Mouse (Mus musculus): ENCODE measurements around the gene Pnpla2. TPM values are rescaled to one million over a fixed set of nuclear protein-coding genes. Genes with fewer than 3 reads are reported as not detected.
A peak's percentile ranks its signal among the peaks of the same experiment; 100 is the strongest.

The Pnpla2 gene
- polyA plus RNA-seq, 1 experiment, result 27.5 TPM

DNA sequence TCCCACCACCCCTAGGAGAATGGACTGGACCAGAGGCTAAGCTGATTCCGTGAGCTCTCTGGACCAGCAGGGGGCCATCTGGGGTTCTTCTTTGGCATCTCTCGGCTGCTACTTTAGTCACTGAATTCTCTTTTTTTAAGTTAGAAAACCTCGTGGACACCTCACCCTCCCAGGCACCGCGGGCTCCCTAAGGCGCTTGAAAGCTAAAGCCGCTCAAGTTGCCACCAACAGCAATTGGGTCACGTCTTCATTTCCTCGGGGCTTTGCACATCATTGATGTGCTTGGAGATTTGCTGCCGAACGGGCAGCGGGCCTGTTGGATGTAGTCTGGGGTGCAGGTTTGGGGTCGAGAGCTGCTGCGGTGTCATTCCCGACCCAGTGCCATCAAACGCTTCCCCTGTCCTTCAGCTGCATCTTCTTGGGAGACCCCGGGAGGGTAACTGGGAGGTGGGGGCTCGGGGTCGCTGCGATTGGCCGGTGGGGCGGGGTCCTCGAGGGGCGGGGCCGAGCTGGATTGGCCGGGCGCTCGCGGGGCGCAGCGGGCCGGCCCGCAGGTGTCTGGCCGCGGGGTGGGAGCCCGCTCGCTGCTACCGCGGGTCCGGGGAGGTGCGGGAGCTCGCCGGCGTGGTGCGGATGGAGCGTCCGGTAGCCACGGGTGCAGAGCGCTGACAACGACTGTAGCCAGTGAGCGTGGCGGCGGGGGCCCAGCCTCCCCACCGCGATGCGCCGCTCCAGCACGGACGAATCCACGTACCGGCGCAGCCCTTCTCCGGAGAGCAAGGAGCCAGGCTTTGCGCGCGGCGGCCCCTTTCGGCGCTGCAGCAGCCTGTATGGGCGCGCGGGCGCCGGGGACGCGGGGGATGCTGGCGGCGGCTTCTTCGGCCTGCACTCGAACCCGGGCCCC is 26.8 kb downstream of the Pnpla2 start:
- DNase-seq (ENCODE audit: extremely low spot score in 1 of 2, low spot score in 1 of 2), result peak in 1 of 2 experiments; percentile 61

DNA sequence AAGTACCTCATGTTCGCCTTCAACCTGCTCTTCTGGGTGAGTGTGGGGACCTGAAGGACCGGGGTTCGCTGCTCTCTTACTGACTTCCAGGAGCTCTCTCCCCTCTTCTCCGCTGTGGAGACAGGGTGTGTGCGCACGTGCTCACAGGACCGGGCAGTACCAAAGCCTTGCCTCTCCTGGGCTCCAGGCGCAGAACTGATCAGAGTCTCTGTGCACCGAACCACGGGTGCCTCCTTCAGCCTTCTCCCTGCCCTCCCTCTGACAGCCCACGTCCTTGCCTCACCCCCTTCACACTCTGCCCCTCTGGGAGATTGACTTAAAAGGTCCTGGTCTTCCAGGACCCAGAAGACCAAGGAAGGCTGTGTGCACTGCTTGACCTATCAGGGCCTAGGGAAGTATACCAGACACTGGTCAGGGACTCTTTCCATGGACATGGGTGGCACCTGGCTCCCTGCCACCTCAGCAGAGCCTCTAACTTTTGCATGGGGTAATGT is 27.6 kb downstream of the Pnpla2 start:
- no peak for DNase-seq (ENCODE audit: extremely low spot score in 1 of 2, low spot score in 1 of 2)

DNA sequence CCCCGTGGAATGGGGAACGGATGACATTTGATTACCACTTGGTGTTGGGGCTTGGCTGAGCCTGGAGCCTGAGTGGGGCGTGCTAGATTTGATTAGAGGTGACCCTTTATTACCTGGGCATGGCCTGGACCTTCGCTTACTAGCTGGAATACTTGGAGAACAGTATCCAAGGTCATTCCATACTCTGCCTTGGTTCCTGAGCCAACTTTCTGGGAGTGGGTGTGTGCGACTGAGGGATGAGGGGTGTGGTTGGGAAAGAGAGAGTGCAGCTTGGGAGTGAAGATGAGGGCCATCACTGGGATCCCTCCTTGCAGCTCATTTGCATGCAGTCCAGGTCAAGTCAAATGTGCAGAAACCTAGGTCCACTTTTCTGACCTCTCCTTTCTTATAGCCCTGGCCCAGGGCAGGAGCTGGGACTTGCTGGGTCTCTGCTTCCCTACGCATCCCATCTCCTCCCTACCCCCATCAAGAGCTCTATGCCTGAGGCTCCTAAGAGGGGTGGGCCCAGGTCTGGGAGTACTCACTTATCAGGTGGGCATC is 28.2 kb downstream of the Pnpla2 start:
- no peak for DNase-seq (ENCODE audit: extremely low spot score in 1 of 2, low spot score in 1 of 2)

DNA sequence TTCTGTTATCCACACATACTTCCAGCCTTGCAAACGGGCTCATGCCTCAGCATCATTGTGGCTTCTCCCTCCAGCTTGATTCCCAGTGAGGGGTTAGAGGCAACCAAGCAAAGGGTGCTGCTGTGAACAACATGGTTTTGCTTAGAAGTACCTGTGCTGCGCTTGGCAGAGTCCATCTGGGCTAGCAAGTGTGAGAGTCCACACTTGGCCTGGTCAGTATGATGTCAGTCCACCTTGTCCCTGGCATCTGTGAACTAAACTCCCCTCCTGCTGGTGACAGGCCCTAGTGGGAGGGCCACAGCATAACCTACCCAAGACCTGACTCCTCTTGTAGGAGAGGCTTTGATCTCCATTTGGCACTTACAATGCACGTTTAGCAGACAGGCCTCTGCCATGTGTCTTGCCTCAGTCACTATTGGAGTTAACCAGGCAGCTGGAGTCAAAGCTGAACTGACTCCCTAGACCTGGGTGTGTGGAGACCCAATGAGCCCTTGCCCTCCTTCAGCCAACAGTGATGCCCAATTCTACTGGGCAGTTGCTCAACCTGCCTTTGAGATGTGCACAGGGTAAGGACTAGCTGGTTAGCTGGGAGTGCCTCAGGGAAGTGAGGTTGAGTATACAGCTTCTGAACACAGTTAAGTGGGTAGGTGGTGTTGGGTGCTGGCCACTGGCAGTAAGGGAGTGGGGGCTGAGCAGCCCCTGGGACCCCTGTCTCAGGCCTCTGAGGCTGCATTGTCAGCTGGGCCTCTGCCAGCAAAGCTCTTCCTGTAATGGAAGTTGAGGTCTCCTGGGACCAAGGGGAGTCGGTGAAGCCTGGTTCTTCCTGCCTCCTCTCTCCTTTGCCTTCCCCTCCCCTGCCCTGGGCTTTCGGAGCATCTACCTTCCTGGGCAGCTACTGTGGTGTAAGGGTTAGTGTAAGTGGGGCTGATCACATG is 29.5 kb downstream of the Pnpla2 start:
- no peak for DNase-seq (ENCODE audit: extremely low spot score in 1 of 2, low spot score in 1 of 2)

DNA sequence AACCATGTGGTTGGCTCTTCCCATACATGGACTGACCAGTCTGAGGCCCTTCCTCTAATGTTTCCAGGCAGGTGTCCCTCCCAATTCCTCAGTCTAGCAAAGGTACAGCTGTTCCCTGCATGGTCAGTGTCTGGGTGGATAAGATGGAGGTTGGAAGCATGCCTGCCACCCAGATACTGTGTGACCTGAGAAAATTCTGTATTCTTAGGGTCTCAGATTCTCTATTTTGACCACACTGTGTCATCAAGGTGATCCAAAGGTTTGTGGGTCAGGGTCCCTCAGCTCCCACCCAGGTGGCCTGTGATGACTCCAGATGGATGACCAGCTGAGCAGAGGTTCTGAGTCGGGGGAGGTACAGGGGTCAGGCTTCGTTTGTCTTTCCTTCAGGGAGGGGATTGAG is 30.2 kb downstream of the Pnpla2 start:
- DNase-seq (ENCODE audit: extremely low spot score in 1 of 2, low spot score in 1 of 2), result no peak

DNA sequence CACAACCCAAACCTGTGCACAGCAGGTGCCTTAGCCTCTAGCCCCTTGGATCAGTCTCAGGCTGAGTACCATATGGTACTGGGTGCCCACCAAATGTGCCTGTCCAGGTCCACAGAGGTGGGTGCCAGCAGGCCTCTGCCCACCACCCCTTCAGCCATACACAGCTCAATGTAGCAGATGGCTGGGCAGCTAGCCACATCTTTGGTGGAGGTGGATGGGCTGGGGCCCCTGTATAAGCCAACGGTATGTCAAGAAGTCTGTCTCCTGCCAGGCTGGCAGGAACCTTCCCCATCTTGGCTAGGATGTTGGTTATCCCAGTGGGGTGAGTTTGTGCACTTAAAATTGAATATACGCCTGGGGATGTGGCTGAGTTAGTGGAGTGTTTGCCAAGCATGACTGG is 30.6 kb downstream of the Pnpla2 start:
- DNase-seq (ENCODE audit: extremely low spot score in 1 of 2, low spot score in 1 of 2), result no peak

DNA sequence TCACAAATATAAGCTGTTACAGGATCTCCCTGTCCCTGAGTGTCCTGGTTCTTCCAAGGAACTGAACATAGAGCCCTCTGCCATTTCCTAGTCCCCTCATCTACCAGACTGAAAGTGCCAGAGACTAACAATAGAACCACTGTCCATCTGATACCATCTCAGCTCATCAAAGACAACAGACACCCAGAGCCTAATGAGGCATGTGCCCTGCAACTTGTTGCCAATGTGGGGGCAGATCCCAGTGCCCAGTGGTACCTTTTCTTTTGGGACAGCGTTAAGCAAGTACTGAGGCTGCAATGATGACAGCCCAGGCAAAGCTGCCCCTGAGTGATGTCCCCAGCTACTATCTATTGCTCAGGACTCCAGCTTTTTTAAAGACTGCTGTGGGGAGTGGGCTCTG is 31.2 kb downstream of the Pnpla2 start:
- no peak for DNase-seq (ENCODE audit: extremely low spot score in 1 of 2, low spot score in 1 of 2)

DNA sequence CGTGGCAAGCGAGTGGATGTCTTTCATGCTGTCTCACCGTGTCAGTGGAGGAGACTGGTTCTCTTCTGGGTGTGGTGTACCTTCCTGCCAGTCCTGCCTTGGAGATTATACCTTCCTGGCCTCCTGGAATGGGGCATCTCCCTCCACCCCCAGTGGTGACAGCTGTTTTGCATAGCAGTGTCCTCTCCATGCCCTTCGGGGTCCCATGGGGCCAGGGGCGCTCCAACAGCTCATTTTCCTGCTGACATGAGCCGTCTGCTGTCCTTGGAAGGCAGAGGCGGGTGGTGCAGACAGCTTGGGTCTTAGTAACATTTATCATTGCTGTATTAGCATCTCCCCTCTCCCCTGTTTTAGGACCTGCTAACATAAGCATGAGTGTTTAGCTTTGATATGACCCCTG is 32.1 kb downstream of the Pnpla2 start:
- DNase-seq (ENCODE audit: extremely low spot score in 1 of 2, low spot score in 1 of 2), result no peak

DNA sequence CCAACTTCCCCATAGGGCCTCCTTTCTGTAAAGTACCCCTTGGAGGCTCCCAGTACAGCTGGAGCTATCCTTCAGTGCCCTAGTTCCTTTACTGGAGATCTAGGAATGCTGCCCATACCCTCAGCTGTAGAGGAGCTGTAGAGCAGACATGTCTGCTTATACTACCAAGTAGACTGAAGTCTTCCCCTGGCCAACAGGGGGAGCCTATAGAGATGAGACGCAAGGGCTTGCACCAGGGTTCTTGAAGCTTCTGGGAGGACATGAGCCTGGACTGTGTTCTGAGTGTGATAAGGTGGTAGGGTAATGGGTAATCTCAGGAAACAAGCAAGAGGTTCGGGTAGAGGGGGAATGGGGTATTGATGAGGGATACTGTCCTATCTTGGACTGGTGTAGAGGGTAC is 36.2 kb downstream of the Pnpla2 start:
- DNase-seq (ENCODE audit: extremely low spot score in 1 of 2, low spot score in 1 of 2), result no peak

DNA sequence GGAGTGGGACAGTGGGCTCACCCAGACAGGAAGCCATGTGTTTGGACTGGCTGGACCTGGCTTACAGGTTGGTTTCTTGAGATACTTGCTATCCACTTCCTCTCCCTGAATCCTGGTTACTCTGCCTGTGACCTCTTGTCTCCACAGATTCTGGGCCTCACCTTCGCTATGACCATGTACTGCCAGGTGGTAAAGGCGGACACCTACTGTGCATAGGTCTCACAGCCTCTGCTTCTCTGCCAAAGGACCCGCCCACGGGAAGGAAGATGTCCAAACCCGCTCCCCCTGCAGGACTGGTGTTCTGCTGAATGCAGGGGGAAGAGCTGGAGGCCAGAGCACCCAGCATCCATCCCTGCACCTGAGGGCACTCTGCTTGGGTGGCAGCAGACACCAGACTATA is 37.7 kb downstream of the Pnpla2 start:
- DNase-seq (ENCODE audit: extremely low spot score in 1 of 2, low spot score in 1 of 2), result no peak

DNA sequence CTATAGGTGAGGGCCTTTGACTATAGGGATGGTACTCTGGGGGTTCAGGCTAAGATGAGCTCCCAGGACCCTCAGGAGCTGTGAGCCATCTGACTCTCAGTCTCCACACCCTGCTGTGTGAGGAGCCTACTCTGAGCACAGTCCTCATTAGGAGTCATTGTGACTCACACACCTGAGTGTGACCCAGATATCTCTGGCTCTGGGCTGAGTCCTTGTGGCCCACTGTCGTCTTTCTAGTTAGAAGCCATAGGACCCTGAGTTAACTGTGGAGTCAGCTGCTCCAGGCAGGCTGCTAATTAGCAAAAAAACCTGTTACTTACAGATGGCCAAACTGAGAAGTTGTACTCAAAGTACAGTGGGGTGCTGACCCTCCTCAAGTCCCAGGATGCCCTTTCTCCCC is 38.7 kb downstream of the Pnpla2 start:
- no peak for DNase-seq (ENCODE audit: extremely low spot score in 1 of 2, low spot score in 1 of 2)

DNA sequence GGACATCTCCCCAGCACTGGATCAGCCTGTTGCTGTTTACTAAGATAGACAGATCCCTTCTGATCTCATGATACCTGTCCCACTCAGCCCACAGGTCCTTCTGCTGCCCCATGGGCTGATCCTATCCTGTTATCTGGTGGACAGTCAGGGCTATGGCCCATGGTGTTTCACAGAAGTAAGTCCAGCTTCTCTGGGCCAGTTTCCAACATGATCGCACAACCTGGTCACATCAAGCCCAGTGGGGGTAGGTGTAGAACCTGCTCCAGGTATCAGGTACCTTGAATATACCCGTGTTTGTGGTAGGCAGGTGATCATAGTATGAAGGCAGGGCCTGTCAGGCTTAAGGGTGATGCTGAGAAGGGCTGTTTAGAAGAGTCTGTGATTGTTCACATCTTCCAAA is 40.4 kb downstream of the Pnpla2 start:
- DNase-seq (ENCODE audit: extremely low spot score in 1 of 2, low spot score in 1 of 2), result no peak

DNA sequence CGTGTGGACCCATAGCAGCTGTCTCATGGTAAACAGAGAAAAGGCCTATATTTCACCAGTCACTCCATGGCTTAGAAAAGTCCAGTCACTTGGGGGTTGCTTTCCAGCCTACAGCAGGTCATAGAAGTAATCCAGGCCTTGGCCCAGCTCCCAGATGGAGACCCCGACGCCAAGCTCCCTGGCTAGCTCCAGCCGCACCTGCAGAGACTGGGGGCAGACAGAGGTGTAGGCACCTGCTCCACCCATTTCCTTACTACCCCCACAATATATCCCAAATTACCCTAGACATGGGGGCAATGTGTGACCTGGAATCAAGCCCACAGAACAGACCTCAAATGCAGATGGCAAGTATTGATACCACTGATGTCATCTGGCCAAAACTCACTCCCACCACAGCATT is 40.9 kb downstream of the Pnpla2 start:
- no peak for DNase-seq (ENCODE audit: extremely low spot score in 1 of 2, low spot score in 1 of 2)

DNA sequence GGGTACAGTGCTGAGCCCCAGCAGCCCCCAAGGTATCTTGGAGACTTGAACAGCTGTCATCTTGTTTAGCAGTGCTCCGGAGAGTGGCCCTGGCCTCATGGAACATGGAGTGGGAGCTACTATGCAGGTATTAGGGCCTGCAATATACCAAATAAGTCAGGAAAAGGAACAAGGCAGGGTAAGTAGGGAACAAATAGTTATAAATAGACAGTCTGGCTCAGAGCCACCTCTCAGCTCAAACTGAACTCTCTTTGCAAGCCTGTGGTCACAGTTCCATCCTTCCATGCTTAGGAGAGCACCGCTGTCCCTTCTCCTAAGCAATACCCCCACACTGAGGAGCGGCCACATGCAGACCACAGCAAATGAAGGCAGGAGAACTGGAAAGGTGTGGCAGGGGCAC is 42.6 kb downstream of the Pnpla2 start:
- peak in 1 of 2 experiments; percentile 41 for DNase-seq (ENCODE audit: extremely low spot score in 1 of 2, low spot score in 1 of 2)

DNA sequence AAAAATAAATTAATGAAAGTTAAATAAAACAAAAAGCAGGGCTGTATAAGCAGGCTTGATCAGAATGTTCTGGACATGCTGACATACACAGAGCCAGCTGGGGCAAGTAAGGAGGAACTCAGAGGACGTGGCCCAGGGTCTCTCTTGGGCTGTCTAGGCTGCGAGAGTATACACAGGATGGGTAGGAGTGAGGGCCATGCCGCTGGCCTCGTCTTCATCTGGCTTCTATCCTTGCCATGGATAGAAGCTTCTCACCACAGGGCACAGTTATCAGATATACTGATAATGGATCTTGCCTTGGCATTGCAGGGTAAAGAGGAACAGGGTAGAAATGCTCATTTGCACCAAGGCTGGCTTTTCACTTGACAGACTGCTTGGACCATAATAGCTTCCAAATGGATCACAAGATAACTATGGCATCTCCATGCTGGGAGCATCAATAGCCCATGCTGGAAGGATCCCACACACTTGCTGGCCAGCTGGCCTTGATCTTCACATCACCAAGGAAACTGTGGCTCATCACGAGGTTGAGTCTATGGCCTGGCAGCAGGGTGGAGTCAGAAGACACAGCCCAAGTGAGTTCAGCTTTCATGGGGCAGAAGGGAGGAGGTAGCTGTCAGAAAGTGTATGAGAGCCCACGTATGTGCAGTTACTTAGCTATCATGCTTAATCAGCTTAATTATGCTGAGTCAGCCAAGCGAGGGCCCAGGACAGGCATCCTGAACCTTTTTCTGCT is 47.0 kb downstream of the Pnpla2 start:
- no peak for DNase-seq (ENCODE audit: extremely low spot score in 1 of 2, low spot score in 1 of 2)

DNA sequence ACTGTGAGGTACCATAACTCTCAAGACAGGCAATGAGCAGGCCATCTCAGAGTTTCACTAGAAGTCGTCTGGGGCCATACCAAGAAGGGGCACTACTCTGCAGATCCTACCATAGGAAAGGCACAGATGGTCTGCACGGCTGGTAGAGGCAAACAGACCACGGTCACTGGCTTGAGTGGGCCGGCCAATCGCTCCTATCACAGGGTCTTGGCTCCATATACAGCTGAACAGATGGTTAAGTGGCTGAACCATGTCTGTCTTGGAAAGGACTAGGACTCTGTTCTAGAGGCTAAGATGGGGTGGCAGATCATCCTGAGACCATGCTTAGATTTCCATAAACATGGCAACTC is 47.5 kb downstream of the Pnpla2 start:
- DNase-seq (ENCODE audit: extremely low spot score in 1 of 2, low spot score in 1 of 2), result no peak

DNA sequence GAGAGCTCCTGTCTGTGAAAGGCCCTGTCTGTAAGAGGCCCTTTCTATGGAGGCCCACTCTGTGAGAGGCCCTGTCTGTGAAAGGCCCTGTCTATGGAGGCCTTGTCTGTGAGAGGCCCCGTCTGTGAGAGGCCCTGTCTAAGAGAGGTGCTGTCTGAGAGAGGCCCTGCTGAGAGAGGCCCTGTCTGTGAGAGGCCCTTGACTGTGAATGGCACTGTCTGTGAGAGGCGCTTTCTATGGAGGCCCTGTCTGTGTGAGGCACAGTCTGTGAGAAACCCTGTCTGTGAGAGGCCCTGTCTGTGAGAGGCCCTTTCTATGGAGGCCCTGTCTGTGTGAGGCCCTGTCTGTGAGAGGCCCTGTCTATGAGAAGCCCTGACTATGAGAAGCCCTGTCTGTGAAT is 51.3 kb downstream of the Pnpla2 start:
- DNase-seq (ENCODE audit: extremely low spot score in 1 of 2, low spot score in 1 of 2), result no peak

DNA sequence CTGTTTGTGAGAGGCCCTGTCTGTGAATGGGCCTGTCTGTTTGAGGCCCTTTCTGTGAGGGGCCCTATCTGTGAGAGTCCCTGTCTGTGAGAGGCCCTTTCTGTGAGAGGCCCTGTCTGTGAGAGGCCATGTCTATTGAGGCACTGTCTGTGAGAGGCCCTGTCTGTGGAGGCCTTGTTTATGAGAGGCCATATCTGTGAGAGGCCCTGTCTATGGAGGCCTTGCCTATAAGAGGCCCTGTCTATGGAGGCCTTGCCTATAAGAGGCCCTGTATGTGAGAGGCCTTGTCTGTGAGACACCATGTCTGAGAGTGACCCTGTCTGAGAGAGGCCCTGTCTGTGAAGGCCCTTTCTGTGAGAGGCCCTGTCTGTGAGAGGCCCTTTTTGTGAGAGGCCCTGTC is 53.2 kb downstream of the Pnpla2 start:
- DNase-seq (ENCODE audit: extremely low spot score in 1 of 2, low spot score in 1 of 2), result no peak

DNA sequence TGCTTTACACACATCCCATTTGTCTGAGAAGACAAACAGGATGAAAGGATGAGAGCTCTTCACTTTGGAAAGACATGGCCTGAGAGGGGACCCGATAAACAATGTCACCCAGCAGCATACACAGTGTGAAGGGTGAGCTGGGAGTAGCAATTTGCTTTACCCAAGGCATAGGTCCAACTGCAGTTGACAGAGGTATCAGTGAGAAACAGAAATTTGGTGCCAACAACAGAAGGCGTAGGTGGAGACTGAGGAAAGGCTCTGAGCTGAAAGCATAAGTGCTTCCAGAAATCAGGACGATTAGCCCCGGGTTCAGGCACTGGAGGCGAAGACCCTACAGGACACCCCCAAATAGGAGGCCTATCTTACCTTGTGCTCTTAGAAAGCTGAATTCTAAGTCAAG is 55.2 kb downstream of the Pnpla2 start:
- DNase-seq (ENCODE audit: extremely low spot score in 1 of 2, low spot score in 1 of 2), result no peak
